Mouse (Mus musculus): ENCODE results near the gene Ralgps1. TPM values are rescaled to one million over a fixed set of nuclear protein-coding genes. Genes with fewer than 3 reads are reported as not detected.
A peak's percentile ranks its signal among the peaks of the same experiment; 100 is the strongest.

Ralgps1 gene
- polyA plus RNA-seq, 1 experiment from 2014 or later = 27.2 TPM

GRCm38 (mm10) chr2:33158895-33159294, 212.4 kb downstream of the Ralgps1 start:
- Histone ChIP-seq H3K4me1 (no peaks in the 10 kb centered on the region), H3K27me3 (no peaks in the 10 kb centered on the region), H3K9ac (no peak overlapping the region), H3K9me3 (replicated peaks) (no peaks in the 10 kb centered on the region), H3K4me3 (no peak overlapping the region), H3K4me2 (no peak overlapping the region), H3K27ac (no peak overlapping the region), H3K36me3 (ENCODE audit: poor library complexity, severe bottlenecking) (peaks cover 51% of the 10 kb centered on the region)
- 90% methylated on average over 6 of the region's 6 CpGs for WGBS
- no peak for ATAC-seq

- Histone ChIP-seq H3K27me3 (no peaks in the 10 kb centered on the region), H3K4me1 (no peaks in the 10 kb centered on the region), H3K4me2 (no peak overlapping the region), H3K4me3 (no peak overlapping the region), H3K9me3 (replicated peaks) (no peaks in the 10 kb centered on the region), H3K9ac (no peak overlapping the region), H3K27ac (no peak overlapping the region), H3K36me3 (ENCODE audit: poor library complexity, severe bottlenecking) (peaks cover 39% of the 10 kb centered on the region)
- ATAC-seq = no peak
- WGBS = 79% methylated on average over 5 of the region's 5 CpGs
Measured at GRCm38 (mm10) chr2:33156283-33156781, 215.0 kb downstream of the Ralgps1 start.

- WGBS = 22% methylated on average over 5 of the region's 5 CpGs
- Histone ChIP-seq H3K27me3 (no peaks in the 10 kb centered on the region), H3K9ac (no peak overlapping the region), H3K9me3 (replicated peaks) (no peaks in the 10 kb centered on the region), H3K4me1 (no peaks in the 10 kb centered on the region), H3K4me2 (no peak overlapping the region), H3K4me3 (no peak overlapping the region), H3K36me3 (ENCODE audit: poor library complexity, severe bottlenecking) (peaks cover 34% of the 10 kb centered on the region), H3K27ac (no peak overlapping the region)
- ATAC-seq = peak; percentile 74
Measured at GRCm38 (mm10) chr2:33154751-33155372, 216.4 kb downstream of the Ralgps1 start.

GRCm38 (mm10) chr2:33146994-33147393, 224.3 kb downstream of the Ralgps1 start:
- Histone ChIP-seq H3K27me3 (no peaks in the 10 kb centered on the region), H3K36me3 (ENCODE audit: poor library complexity, severe bottlenecking) (peaks cover 51% of the 10 kb centered on the region), H3K4me1 (no peaks in the 10 kb centered on the region), H3K4me2 (no peak overlapping the region), H3K9ac (no peak overlapping the region), H3K9me3 (replicated peaks) (no peaks in the 10 kb centered on the region), H3K27ac (no peak overlapping the region), H3K4me3 (no peak overlapping the region)
- 91% methylated on average over 4 of the region's 4 CpGs for WGBS
- no peak for ATAC-seq

GRCm38 (mm10) chr2:33143292-33143691, 228.0 kb downstream of the Ralgps1 start:
- WGBS = 94% methylated on average over 2 of the region's 2 CpGs
- Histone ChIP-seq H3K4me3 (no peak overlapping the region), H3K36me3 (ENCODE audit: poor library complexity, severe bottlenecking) (peaks cover 68% of the 10 kb centered on the region)

GRCm38 (mm10) chr2:33138491-33138890, 232.8 kb downstream of the Ralgps1 start:
- H3K36me3 ChIP-seq (ENCODE audit: poor library complexity, severe bottlenecking) = peaks cover 46% of the 10 kb centered on the region
- H3K27me3 ChIP-seq = peaks cover 7% of the 10 kb centered on the region; the same call in 1 of the 2 replicates
- H3K9me3 ChIP-seq (replicated peaks) = no peaks in the 10 kb centered on the region
- H3K27ac ChIP-seq = no peak overlapping the region
- no peaks in the 10 kb centered on the region for H3K4me1 ChIP-seq
- no peak overlapping the region for H3K4me2 ChIP-seq
- no peak for ATAC-seq
- no peak overlapping the region for H3K4me3 ChIP-seq
- no peak overlapping the region for H3K9ac ChIP-seq
- 91% methylated on average over 2 of the region's 2 CpGs for WGBS

More at GRCm38 (mm10) chr2:33143292-33143691, 228.0 kb downstream of the Ralgps1 start:
- no peak overlapping the region for H3K27ac ChIP-seq
- H3K9ac ChIP-seq = no peak overlapping the region
- ATAC-seq = no peak
- no peak overlapping the region for H3K4me2 ChIP-seq
- H3K9me3 ChIP-seq (replicated peaks) = no peaks in the 10 kb centered on the region
- no peaks in the 10 kb centered on the region for H3K27me3 ChIP-seq
- no peaks in the 10 kb centered on the region for H3K4me1 ChIP-seq

GRCm38 (mm10) chr2:33137731-33138130, 233.6 kb downstream of the Ralgps1 start:
- H3K4me2 ChIP-seq = no peak overlapping the region
- no peak for ATAC-seq
- no peak overlapping the region for H3K27ac ChIP-seq
- no peak overlapping the region for H3K4me3 ChIP-seq
- H3K4me1 ChIP-seq = no peaks in the 10 kb centered on the region
- WGBS = 86% methylated on average over 4 of the region's 4 CpGs
- no peaks in the 10 kb centered on the region for H3K9me3 ChIP-seq (replicated peaks)
- peaks cover 14% of the 10 kb centered on the region for H3K27me3 ChIP-seq
- peaks cover 41% of the 10 kb centered on the region for H3K36me3 ChIP-seq (ENCODE audit: poor library complexity, severe bottlenecking)
- H3K9ac ChIP-seq = no peak overlapping the region

GRCm38 (mm10) chr2:33137244-33137643, 234.0 kb downstream of the Ralgps1 start:
- H3K4me1 ChIP-seq = no peaks in the 10 kb centered on the region
- no peak for ATAC-seq

GRCm38 (mm10) chr2:33136366-33136765, 234.9 kb downstream of the Ralgps1 start:
- no peak overlapping the region for H3K27ac ChIP-seq
- 96% methylated on average over 6 of the region's 6 CpGs for WGBS
- peaks cover 2% of the 10 kb centered on the region; the same call in 1 of the 2 replicates for H3K4me1 ChIP-seq
- H3K4me2 ChIP-seq = no peak overlapping the region
- peaks cover 27% of the 10 kb centered on the region for H3K27me3 ChIP-seq
- H3K9ac ChIP-seq = no peak overlapping the region
- H3K36me3 ChIP-seq (ENCODE audit: poor library complexity, severe bottlenecking) = peaks cover 31% of the 10 kb centered on the region
- H3K4me3 ChIP-seq = no peak overlapping the region
- H3K9me3 ChIP-seq (replicated peaks) = no peaks in the 10 kb centered on the region
- ATAC-seq = no peak

More at GRCm38 (mm10) chr2:33137244-33137643, 234.0 kb downstream of the Ralgps1 start:
- Histone ChIP-seq H3K4me3 (no peak overlapping the region), H3K4me2 (no peak overlapping the region), H3K36me3 (ENCODE audit: poor library complexity, severe bottlenecking) (peaks cover 36% of the 10 kb centered on the region), H3K9ac (no peak overlapping the region), H3K27me3 (peaks cover 19% of the 10 kb centered on the region), H3K9me3 (replicated peaks) (no peaks in the 10 kb centered on the region), H3K27ac (no peak overlapping the region)
- 97% methylated on average over 9 of the region's 9 CpGs for WGBS

GRCm38 (mm10) chr2:33134766-33135490, 236.4 kb downstream of the Ralgps1 start:
- no peak overlapping the region for H3K27ac ChIP-seq
- peaks cover 8% of the 10 kb centered on the region for H3K4me1 ChIP-seq
- WGBS = 74% methylated on average over 7 of the region's 7 CpGs
- no peak overlapping the region for H3K4me2 ChIP-seq
- no peaks in the 10 kb centered on the region for H3K9me3 ChIP-seq (replicated peaks)
- H3K27me3 ChIP-seq = peaks cover 28% of the 10 kb centered on the region
- H3K4me3 ChIP-seq = no peak overlapping the region
- H3K36me3 ChIP-seq (ENCODE audit: poor library complexity, severe bottlenecking) = peaks cover 19% of the 10 kb centered on the region
- H3K9ac ChIP-seq = no peak overlapping the region
- no peak for ATAC-seq

- no peak for ATAC-seq
- no peak overlapping the region for H3K9ac ChIP-seq
- H3K9me3 ChIP-seq (replicated peaks) = no peaks in the 10 kb centered on the region
- no peak overlapping the region for H3K27ac ChIP-seq
- H3K4me1 ChIP-seq = peaks cover 18% of the 10 kb centered on the region
- no peak overlapping the region for H3K4me2 ChIP-seq
- peaks cover 36% of the 10 kb centered on the region for H3K27me3 ChIP-seq
- no peak overlapping the region for H3K4me3 ChIP-seq
- 4% methylated on average over 7 of the region's 7 CpGs for WGBS
- peaks cover 5% of the 10 kb centered on the region for H3K36me3 ChIP-seq (ENCODE audit: poor library complexity, severe bottlenecking)
Measured at GRCm38 (mm10) chr2:33132306-33132705, 239.0 kb downstream of the Ralgps1 start.

- Histone ChIP-seq H3K9ac (peak within 1 kb of the TSS; percentile 78; the same call in 1 of the 2 replicates), H3K9me3 (replicated peaks) (no peaks in the 10 kb centered on the region), H3K4me2 (peak within 1 kb of the TSS; percentile 100), H3K27me3 (peaks cover 36% of the 10 kb centered on the region), H3K27ac (no peak within 1 kb of the TSS), H3K4me3 (peak within 1 kb of the TSS; percentile 67), H3K4me1 (peaks cover 18% of the 10 kb centered on the region), H3K36me3 (ENCODE audit: poor library complexity, severe bottlenecking) (no peaks in the 10 kb centered on the region)
- ATAC-seq = peak; percentile 46
- WGBS = under 1% methylated on average over 22 of the region's 22 CpGs
Measured at GRCm38 (mm10) chr2:33131500-33132092, 239.7 kb downstream of the Ralgps1 start, which contains the start of gene Garnl3. TSS of gene Garnl3 (minus strand) at chr2:33131654.

All from forebrain, embryonic 13.5 days (tissue).